Mouse (Mus musculus) gastrocnemius, adult 2 months (tissue): Measurements from ENCODE around the gene Sipa1l1. TPM values are rescaled to one million over a fixed set of nuclear protein-coding genes. Genes with fewer than 3 reads are reported as not detected.

ENCODE experiments used
- DNase-seq: peaks from one replicate; pipeline ENCODE4 v3.0.0; 2022
- H3K27ac ChIP-seq: fragments of 200-600 bp; 2 replicates; pipeline ENCODE4 v1.8.1; 2022; ENCODE audit warnings: mild to moderate bottlenecking
- H3K4me3 ChIP-seq: fragments of 200-600 bp; 2 replicates; pipeline ENCODE4 v1.8.1; 2022; ENCODE audit warnings: mild to moderate bottlenecking, moderate library complexity
- CTCF ChIP-seq: fragments of 200-600 bp; IDR thresholded peaks from 2 replicates; pipeline ENCODE4 v1.8.1; 2022; ENCODE audit warnings: antibody characterized with exemption, mild to moderate bottlenecking, moderate library complexity
- intact Hi-C: fragments of 180-260 bp; cut with DNase I; formaldehyde crosslinking; loops from one replicate; pipeline ENCODE4 v1.15.1; 2025
- total RNA-seq, 2 experiments: library from RNA; stranded (reverse); gene quantifications; 2 replicates each; pipeline ENCODE4 v1.2.3; 2021

The Sipa1l1 gene
- total RNA-seq, 2 experiments from 2014 or later = 7.4 to 10.6 TPM

DNA sequence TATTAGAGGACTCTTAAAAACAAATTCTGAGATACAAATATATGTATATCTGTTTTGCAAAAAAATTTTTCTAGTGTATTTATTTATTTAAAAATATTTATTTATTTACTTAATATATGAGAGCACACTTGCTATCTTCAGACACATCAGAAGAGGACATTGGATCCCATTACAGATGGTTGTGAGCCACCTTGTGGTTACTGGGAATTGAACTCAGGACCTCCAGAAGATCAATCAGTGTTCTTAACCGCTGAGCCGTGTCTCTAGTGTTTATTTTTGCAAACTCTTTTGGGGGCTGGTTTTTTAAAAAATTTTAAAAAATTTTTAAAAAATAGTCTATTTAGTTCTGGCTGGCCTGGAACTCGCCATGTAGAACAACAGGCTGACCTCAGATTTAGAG, 104.4 kb downstream of the Sipa1l1 start:
- DNase-seq = no peak
- Histone ChIP-seq H3K4me3 (no peak overlapping the region), H3K27ac (no peak overlapping the region)
- TF ChIP-seq CTCF = peak; percentile 39
- intact Hi-C loops = no loop called here

DNA sequence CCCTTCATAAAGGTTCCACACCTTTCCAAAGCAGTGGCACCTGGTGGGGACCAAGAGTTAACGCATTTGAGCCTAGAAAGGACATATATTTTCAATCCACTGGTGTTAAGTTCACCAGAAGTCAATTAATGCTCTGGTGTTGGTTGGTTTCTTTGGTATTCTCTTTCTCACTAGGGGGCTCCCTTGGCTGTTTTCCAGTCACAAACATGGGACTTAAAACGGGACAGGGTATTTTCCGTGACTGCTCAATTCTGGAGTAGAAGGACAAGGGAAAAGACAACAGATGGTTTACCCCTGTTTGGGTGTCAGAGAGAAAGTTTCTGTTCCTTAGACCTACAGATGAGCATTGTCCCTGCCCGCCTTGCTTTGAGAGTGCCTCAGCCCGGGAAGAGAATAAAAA, 105.5 kb downstream of the Sipa1l1 start:
- intact Hi-C loops = no loop called here
- Histone ChIP-seq H3K4me3 (no peak overlapping the region), H3K27ac (no peak overlapping the region)
- no peak for TF ChIP-seq CTCF
- no peak for DNase-seq

DNA sequence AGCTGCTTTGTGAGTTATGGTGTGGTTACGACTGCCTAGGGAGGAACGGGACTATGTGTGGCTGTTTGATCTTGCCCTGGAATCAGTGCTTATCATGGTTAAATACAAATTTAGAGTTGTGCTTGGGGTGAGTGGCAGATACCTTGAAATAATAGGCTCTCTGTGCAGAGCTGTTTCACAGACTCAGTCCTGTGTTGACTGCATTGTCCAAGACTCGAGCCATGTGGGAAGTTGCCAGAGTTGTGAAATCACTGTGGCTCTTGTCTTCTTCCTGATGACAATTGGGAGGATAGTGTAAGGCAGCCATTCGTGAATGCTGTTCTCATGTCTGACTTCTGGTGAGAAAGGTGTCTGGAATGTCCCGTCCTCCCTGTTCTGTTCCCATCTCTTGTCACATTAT, 106.6 kb downstream of the Sipa1l1 start:
- intact Hi-C loops = no loop called here
- Histone ChIP-seq H3K27ac (0 out of 2 replicates have a peak overlapping the region, but pooled peaks have one; percentile 28), H3K4me3 (no peak overlapping the region)
- no peak for TF ChIP-seq CTCF
- DNase-seq = peak; percentile 74

DNA sequence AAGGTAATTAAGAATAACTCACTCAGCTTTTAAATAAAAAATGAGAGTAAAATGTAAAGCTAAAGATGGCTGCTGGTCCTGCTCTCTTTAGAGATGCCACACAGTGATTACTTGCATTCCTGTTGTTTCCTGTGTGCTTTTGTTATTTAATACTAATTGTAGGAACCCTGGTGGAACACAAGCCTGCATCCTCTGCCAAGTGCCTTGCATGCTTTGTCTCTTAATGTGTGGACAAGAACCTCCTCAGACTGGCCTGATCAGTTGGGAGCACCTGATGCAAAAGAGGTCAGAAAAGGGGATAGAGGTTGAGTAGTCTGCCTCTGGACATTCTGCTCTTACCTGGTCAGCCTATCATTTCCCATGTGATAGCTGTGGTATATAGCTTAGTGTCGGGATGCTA, 107.5 kb downstream of the Sipa1l1 start:
- Histone ChIP-seq H3K27ac (no peak overlapping the region), H3K4me3 (no peak overlapping the region)
- no peak for DNase-seq
- intact Hi-C loops = no loop called here
- TF ChIP-seq CTCF = no peak

DNA sequence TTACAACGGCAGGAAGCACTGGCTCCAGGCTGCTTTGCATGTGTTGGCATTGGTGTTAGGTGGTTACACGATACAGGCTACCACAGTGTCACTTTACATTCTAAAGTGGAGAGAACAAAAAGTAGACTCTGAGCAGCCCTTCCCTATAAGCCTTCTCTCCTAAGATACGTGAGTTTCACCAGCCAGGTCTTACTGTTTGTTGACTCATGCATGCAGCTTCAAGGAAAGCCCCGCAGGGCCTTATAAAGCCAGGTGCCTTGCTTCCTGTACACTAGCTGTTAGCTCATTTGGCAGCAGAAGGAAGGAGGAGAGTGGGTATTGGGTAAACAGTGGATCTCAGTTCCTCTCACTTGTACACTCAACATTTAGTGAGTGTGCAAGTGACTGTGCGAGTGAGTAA, 115.5 kb downstream of the Sipa1l1 start:
- Histone ChIP-seq H3K4me3 (no peak overlapping the region), H3K27ac (no peak overlapping the region)

DNA sequence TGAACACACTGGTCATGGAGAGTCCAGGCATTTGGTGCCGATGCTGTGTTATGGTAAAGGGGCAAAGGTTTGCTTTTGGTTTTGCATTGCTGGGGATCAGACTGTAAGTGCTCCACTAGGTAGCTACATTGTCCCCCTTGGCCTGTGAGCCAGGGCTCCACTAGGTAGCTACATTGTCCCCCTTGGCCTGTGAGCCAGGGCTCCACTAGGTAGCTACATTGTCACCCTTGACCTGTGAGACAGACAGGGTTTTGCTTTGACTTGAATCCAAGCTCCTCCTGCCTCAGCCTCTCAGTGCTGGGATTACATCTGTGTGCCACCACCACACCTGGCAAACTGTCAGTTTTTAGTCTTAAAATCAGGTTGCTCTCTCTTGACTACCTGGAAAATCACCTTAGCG, 115.9 kb downstream of the Sipa1l1 start:
- no peak for DNase-seq
- intact Hi-C loops = no loop called here
- Histone ChIP-seq H3K4me3 (no peak overlapping the region), H3K27ac (no peak overlapping the region)
- TF ChIP-seq CTCF = no peak

More for the DNA sequence above, 115.5 kb downstream of the Sipa1l1 start:
- no peak for DNase-seq
- intact Hi-C loops = no loop called here
- no peak for TF ChIP-seq CTCF

DNA sequence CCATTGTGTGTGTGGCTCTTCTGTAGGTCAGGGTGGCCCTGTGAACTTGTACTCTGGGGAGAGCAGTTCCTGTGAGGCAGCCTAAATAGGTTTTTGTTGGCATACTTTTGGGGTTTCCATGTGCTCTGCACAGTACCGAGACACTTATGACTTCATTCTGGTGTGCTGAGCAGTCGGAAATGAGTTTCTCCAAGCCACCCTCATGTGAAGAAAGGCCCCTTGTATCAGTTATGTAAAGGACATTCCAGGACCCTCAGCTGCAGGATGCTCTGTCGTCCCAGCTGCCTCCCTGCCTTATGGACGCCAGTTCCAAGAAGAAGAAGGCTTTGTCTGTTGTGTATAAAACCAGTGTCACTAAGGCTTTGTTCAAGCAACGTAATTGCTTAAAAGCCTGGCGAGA, 116.9 kb downstream of the Sipa1l1 start:
- intact Hi-C loops = no loop called here
- DNase-seq = no peak
- no peak overlapping the region for H3K4me3 ChIP-seq
- no peak for TF ChIP-seq CTCF
- H3K27ac ChIP-seq = no peak overlapping the region

DNA sequence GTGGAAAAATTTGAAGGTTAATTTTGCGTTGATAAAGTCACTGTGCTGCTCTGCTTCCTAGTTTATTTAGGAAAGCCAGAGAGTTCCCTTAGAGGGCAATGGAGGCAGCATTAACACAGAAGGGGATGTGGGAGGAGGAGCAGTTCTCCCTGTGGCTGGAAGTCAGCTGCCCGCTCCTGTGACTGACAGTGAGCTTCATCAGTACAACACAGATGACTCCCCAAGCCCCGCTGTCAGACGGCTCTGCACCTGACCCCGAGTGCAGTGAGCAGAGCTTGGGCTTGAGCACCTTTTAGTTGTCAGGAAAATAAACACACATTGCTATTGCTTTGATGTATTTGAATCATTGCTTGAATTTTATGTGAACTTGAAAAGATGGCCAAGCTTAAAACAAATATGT, 117.7 kb downstream of the Sipa1l1 start:
- intact Hi-C loops = no loop called here
- no peak for TF ChIP-seq CTCF
- H3K4me3 ChIP-seq = no peak overlapping the region
- no peak overlapping the region for H3K27ac ChIP-seq
- DNase-seq = no peak

DNA sequence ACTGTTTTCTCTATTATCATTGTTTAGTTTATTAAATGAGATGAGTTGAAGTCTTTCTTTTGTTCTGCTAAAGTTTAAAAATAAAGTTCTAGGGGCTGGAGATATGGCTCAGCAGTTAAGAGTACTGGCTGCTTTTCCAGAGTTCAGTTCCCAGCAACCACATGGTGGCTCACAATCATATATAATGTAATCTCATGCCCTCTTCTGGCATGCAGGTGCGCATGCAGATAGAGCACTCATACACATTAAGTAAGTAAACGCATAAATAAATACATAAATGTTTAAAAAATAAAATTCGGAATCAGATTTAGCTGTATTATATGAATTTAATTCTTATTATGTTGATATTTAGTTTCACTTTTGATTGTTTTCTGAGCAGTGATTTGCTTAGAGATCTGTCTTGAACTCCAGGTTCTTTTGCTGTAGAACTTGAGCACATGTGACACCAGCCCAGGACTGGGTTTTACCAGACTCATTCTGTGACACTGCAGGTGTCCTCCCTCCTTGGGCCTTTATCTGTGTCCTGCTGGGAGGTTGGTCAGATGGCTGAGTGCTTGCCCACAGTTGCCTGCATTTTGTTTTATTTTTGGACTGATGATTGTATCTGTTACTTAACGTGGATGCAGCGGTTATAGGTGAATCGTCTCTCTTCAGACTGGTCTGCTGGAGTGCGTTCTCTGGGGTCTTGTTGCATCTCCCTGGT, 124.6 kb downstream of the Sipa1l1 start:
- H3K27ac ChIP-seq = no peak overlapping the region
- intact Hi-C loops = no loop called here
- no peak for DNase-seq
- TF ChIP-seq CTCF = no peak
- no peak overlapping the region for H3K4me3 ChIP-seq

DNA sequence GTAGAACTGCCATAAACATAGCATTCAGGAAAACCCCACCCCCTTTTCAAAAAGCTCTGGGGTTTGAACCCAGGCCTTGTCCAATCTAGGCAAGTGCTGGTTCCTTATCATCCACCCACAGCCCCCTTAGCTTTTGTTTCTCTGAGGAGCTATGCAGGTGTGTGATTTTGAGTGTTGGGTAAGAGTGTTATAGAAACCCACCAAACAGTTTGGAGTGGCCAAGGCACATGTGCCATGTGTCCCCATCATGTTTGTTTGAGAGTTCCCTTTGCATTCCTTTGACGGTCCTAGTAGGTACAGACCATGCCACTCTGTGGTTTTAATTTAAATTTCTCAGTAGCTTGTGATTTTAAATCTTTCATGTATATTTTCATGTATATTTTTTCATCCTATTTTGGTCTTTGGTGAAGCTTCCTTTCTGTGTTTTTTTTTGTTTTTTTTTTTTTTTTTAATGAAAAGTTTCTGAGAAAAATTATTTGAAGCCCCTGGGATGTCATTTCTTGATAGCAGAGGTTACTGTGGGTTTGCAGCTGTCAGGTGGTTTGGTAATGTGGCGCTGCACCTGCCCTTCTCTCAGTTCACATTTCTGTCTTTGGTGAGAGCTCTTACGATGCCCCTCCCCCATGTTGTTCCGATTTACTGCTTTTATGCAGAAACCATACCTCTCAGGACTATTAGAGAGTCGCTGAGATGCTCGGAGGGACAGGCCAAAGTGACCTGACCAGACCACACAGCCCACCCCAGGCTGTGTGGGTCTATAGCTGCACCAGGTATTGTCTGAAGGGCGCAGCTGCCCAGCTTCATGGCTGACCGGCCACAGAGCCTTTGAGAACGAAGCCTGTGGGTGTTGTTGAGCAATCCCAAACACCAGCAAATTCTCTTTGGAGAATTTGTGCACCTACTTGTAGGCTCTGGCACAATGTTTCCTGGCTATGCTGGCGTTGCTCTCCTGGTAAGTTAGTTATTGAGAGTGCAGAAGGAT, 126.1 kb downstream of the Sipa1l1 start:
- intact Hi-C loops = no loop called here
- no peak for DNase-seq
- H3K4me3 ChIP-seq = no peak overlapping the region
- H3K27ac ChIP-seq = no peak overlapping the region
- TF ChIP-seq CTCF = no peak

DNA sequence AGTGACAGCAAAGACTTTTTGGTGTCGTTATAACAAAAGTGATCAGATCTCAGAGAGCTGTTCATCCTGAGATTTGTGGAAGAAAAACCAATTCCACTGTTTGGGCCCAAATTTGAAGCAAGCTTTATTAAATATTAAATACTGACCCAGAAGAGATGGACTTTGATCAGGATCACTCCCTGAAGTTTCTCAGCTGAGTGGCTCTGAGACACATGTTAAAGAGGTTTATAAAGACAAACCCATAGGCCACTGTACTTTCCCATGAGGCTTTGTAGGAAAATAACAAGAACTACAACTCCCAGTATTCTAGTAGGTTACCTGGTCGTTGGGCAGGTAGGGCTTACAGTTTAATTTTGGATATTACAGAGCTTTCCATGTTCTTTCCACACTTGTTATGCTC, 127.2 kb downstream of the Sipa1l1 start:
- intact Hi-C loops = no loop called here
- H3K4me3 ChIP-seq = no peak overlapping the region
- no peak for TF ChIP-seq CTCF
- DNase-seq = no peak
- H3K27ac ChIP-seq = no peak overlapping the region

DNA sequence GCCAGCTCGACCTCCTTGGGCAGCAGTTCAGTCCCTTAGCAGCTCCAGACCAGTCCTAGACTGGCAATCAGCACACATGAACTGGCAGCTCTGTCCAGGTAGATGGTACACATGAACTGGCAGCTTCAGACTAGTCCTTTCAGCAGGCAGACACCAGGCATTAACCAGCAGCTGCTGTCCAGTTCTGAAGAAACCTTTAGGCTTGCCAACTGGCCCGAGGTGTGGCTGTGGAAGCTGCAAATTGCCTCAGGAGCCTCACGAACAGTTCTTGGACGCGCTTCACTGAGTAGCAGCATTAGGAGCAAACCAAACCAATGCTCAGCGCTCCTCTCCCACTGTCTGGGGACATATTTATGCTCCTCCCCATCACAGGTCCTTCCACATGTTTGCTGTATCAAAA, 128.1 kb downstream of the Sipa1l1 start:
- no peak overlapping the region for H3K4me3 ChIP-seq
- intact Hi-C loops = no loop called here
- TF ChIP-seq CTCF = no peak
- DNase-seq = no peak
- no peak overlapping the region for H3K27ac ChIP-seq
